Mouse (Mus musculus) cerebellum, postnatal 36 days (tissue): Measurements from ENCODE around the gene Drd2.

Source experiments
- DNase-seq, 2 experiments: peaks; one replicate each; pipeline ENCODE4 v3.0.0; 2021 to 2022; ENCODE audit warnings: mixed read lengths in 2 of 2

The Drd2 gene

GRCm38 (mm10) chr9:49456136-49456535, 115.7 kb downstream of the Drd2 start:
- DNase-seq, result no peak
